Mouse (Mus musculus) liver, postnatal 0 days (tissue): Measurements from ENCODE around the gene Satb1. TPM values are rescaled to one million over a fixed set of nuclear protein-coding genes. Genes with fewer than 3 reads are reported as not detected.

Source experiments
- ATAC-seq: fragments of 200-750 bp; cut with Nextera tagmentation; 2 replicates; pipeline ENCODE4 v1.8.0; 2017; ENCODE audit warnings: mild to moderate bottlenecking, moderate library complexity
- DNase-seq: peaks from one replicate; pipeline ENCODE4 v3.0.0-alpha.2; 2016
- H3K27ac ChIP-seq: fragments of 300-500 bp; sonication (generic); 2 replicates; pipeline ENCODE4 v1.5.1; 2014; ENCODE audit warnings: antibody characterized with exemption, moderate library complexity, mild to moderate bottlenecking, low read depth
- H3K27me3 ChIP-seq: fragments of 300-500 bp; sonication (generic); 2 replicates; pipeline ENCODE4 v1.6.1; 2014; ENCODE audit warnings: low read length, control low read depth, mixed read lengths; ENCODE audit not compliant: insufficient read depth
- H3K36me3 ChIP-seq: fragments of 300-500 bp; sonication (generic); replicated peaks from 2 replicates; pipeline ENCODE4 v1.6.1; 2014; ENCODE audit warnings: mild to moderate bottlenecking, control low read depth, low read length, moderate library complexity, mixed read lengths; ENCODE audit not compliant: insufficient read depth
- H3K4me1 ChIP-seq: fragments of 300-500 bp; sonication (generic); 2 replicates; pipeline ENCODE4 v1.6.1; 2014; ENCODE audit warnings: antibody characterized with exemption, mild to moderate bottlenecking, control low read depth; ENCODE audit not compliant: insufficient read depth
- H3K4me2 ChIP-seq: fragments of 300-500 bp; sonication (generic); 2 replicates; pipeline ENCODE4 v1.6.1; 2014; ENCODE audit warnings: low read depth, mild to moderate bottlenecking, low read length, moderate library complexity, mixed read lengths
- H3K4me3 ChIP-seq: fragments of 300-500 bp; sonication (generic); 2 replicates; pipeline ENCODE4 v1.5.1; 2014; ENCODE audit warnings: low read depth, low read length
- H3K9ac ChIP-seq: fragments of 300-500 bp; sonication (generic); replicated peaks from 2 replicates; pipeline ENCODE4 v1.6.1; 2014; ENCODE audit warnings: mild to moderate bottlenecking, moderate library complexity
- H3K9me3 ChIP-seq: fragments of 300-500 bp; sonication (generic); 2 replicates; pipeline ENCODE4 v1.6.1; 2016; ENCODE audit warnings: mild to moderate bottlenecking, control low read depth, low read length, mixed read lengths
- CTCF ChIP-seq: sonication (generic); IDR thresholded peaks from 2 replicates; pipeline ENCODE4 v1.5.1; 2016; ENCODE audit warnings: antibody characterized with exemption, low read depth
- EP300 ChIP-seq: IDR thresholded peaks from 2 replicates; pipeline ENCODE4 v1.6.1; 2016; ENCODE audit warnings: antibody characterized with exemption, low read depth, mild to moderate bottlenecking
- WGBS: fragments of 180-500 bp; shearing (Covaris S2); extraction: QIAGEN DNeasy Blood & Tissue Kit; methylation state at CpG from one replicate; pipeline ENCODE4 v1.1.7; 2014; ENCODE audit not compliant: insufficient replicate concordance; 5-methylcytosine and 5-hydroxymethylcytosine counted together
- polyA plus RNA-seq: library from polyadenylated mRNA; unstranded; fragments of >200 nt; fragmentation: Nextera tagmentation; extraction: Ambion mirVana; gene quantifications from 2 replicates; pipeline ENCODE4 v1.2.1, GENCODE M21; 2015

The Satb1 gene
- polyA plus RNA-seq, 1 experiment from 2014 or later = 1.5 TPM

DNA sequence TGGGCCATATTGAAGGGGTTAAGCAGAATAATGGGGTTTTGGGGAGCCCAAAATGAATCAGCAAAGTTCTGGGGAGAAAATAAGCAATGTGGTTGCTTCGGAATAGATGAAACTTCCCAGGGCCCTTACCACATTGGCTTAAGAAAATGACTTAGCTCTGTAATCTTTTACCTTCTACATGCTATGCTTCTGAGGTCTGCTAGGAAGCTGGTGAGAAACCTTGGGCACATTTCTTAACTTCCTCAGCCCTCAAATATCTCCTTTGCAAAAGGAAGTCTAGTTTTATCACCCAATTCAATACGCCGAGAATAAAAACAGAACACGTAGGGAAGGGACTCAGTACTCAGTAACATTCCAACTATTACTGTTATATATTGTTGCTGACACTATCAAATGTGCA is 80.9 kb downstream of the Satb1 start:
- TF ChIP-seq CTCF (no peak), EP300 (no peak)
- DNase-seq = no peak
- Histone ChIP-seq H3K4me3 (no peak overlapping the region), H3K27me3 (no peaks in the 10 kb centered on the region), H3K36me3 (no peaks in the 10 kb centered on the region), H3K9me3 (no peaks in the 10 kb centered on the region), H3K27ac (no peak overlapping the region), H3K4me1 (no peaks in the 10 kb centered on the region), H3K9ac (no peak overlapping the region), H3K4me2 (0 out of 2 replicates have a peak overlapping the region, but pooled peaks have one; percentile 6)
- ATAC-seq = no peak
- 55% methylated on average over 4 of the region's 4 CpGs for WGBS

GRCm38 (mm10) chr17:51747204-51747603 is 85.9 kb downstream of the Satb1 start:
- ATAC-seq = no peak
- TF ChIP-seq EP300 (no peak), CTCF (no peak)
- no peak for DNase-seq
- no peak overlapping the region for H3K27ac ChIP-seq
- H3K9ac ChIP-seq = no peak overlapping the region
- H3K27me3 ChIP-seq = no peaks in the 10 kb centered on the region
- H3K4me1 ChIP-seq = no peaks in the 10 kb centered on the region
- H3K4me2 ChIP-seq = no peak overlapping the region
- 84% methylated on average over 9 of the region's 9 CpGs for WGBS
- H3K4me3 ChIP-seq = no peak overlapping the region
- H3K9me3 ChIP-seq = no peaks in the 10 kb centered on the region
- no peaks in the 10 kb centered on the region for H3K36me3 ChIP-seq

DNA sequence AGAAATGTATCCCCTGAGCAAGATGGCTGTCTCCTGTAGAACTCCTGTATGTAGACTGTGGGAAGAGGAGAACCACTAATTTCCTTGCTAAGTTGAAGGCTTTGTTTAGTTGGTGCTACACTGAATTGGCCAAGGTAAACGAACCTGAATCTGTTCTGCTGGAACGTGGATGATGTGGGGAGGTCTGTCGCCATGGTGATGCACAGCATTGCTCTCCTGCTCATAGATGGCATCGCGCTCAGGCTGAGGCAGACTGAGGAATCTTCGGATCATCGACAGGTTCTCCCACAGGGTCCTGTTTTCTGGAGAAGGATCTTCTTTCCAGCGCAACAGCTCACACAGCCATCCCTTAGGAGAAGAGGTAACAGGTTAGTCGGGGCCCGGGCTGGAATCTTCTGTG is 90.6 kb downstream of the Satb1 start:
- Histone ChIP-seq H3K4me2 (no peak overlapping the region), H3K4me3 (no peak overlapping the region), H3K36me3 (no peaks in the 10 kb centered on the region), H3K4me1 (no peaks in the 10 kb centered on the region), H3K9me3 (no peaks in the 10 kb centered on the region), H3K27me3 (no peaks in the 10 kb centered on the region), H3K27ac (no peak overlapping the region), H3K9ac (no peak overlapping the region)
- DNase-seq = no peak
- TF ChIP-seq EP300 (no peak), CTCF (no peak)
- ATAC-seq = no peak
- WGBS = 76% methylated on average over 10 of the region's 10 CpGs

GRCm38 (mm10) chr17:51741126-51741525 is 92.0 kb downstream of the Satb1 start:
- Histone ChIP-seq H3K4me1 (no peaks in the 10 kb centered on the region), H3K4me3 (no peak overlapping the region), H3K27ac (no peak overlapping the region), H3K36me3 (no peaks in the 10 kb centered on the region), H3K4me2 (no peak overlapping the region), H3K9me3 (no peaks in the 10 kb centered on the region), H3K9ac (no peak overlapping the region), H3K27me3 (no peaks in the 10 kb centered on the region)
- 76% methylated on average over 10 of the region's 10 CpGs for WGBS
- TF ChIP-seq EP300 (no peak), CTCF (no peak)
- DNase-seq = no peak
- ATAC-seq = no peak

- ATAC-seq (no peak), DNase-seq (no peak)
- no peaks in the 10 kb centered on the region for H3K4me1 ChIP-seq
- H3K9ac ChIP-seq = no peak overlapping the region
- H3K4me3 ChIP-seq = no peak overlapping the region
- WGBS = 77% methylated on average over 15 of the region's 15 CpGs
- no peaks in the 10 kb centered on the region for H3K36me3 ChIP-seq
- no peaks in the 10 kb centered on the region for H3K9me3 ChIP-seq
- no peak overlapping the region for H3K27ac ChIP-seq
- H3K4me2 ChIP-seq = no peak overlapping the region
- H3K27me3 ChIP-seq = no peaks in the 10 kb centered on the region
- TF ChIP-seq EP300 = no peak
- no peak for TF ChIP-seq CTCF
These were observed 92.8 kb downstream of the Satb1 start for GRCm38 (mm10) chr17:51740246-51740645.

- H3K9ac ChIP-seq = no peak overlapping the region
- H3K27me3 ChIP-seq = no peaks in the 10 kb centered on the region
- ATAC-seq = no peak
- H3K4me2 ChIP-seq = no peak overlapping the region
- no peaks in the 10 kb centered on the region for H3K36me3 ChIP-seq
- WGBS = 78% methylated on average over 2 of the region's 2 CpGs
- TF ChIP-seq CTCF (no peak), EP300 (no peak)
- no peak overlapping the region for H3K27ac ChIP-seq
- no peaks in the 10 kb centered on the region for H3K9me3 ChIP-seq
- DNase-seq = no peak
- H3K4me3 ChIP-seq = no peak overlapping the region
- H3K4me1 ChIP-seq = no peaks in the 10 kb centered on the region
These were observed 108.6 kb downstream of the Satb1 start for GRCm38 (mm10) chr17:51724486-51724885.

DNA sequence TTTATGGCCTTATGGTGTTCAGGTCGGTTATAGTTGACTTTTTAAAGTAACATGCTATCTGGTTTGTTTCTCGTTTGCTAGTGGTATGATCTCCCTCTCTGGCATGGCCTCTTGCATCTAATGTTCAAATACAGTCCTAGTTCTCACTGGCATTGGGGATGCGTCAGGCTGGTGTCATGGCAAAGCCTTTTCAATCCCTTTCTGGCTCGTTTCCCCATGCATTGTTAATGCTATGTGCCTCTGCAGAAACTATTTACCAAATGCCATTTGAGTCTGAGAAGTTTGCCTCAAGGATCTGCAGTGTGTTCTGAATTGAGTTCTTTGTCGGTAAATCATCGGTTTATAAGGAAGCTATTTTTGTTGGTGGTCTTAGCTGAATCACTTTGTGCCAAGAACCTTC is 137.4 kb downstream of the Satb1 start:
- WGBS = 70% methylated on average over 6 of the region's 6 CpGs

More for the DNA sequence above, 137.4 kb downstream of the Satb1 start:
- Histone ChIP-seq H3K36me3 (no peaks in the 10 kb centered on the region), H3K27me3 (no peaks in the 10 kb centered on the region), H3K4me3 (no peak overlapping the region), H3K9ac (no peak overlapping the region), H3K9me3 (no peaks in the 10 kb centered on the region), H3K4me1 (no peaks in the 10 kb centered on the region), H3K27ac (no peak overlapping the region), H3K4me2 (no peak overlapping the region)
- no peak for TF ChIP-seq CTCF
- TF ChIP-seq EP300 = no peak
- no peak for DNase-seq
- no peak for ATAC-seq
